Mouse (Mus musculus) thymus, postnatal 14 days (tissue): Measurements from ENCODE around the gene Bckdk.
A peak's percentile ranks its signal among the peaks of the same experiment; 100 is the strongest.
"Not testable (repeated sequence)": the region's sequence is repeated elsewhere in the genome, so short reads cannot be mapped to it uniquely, and the experiment has no call there.

Source experiments
- DNase-seq: peaks from one replicate; pipeline ENCODE4 v3.0.0; 2021

Bckdk gene

GRCm38 (mm10) chr7:127903971-127904796 lies at the start of gene Bckdk:
Gene Bckdk, plus strand, starts transcription at chr7:127904082.
- DNase-seq, result peak; percentile 77

- DNase-seq, result no peak
These were observed 45.6 kb upstream of the Bckdk start for GRCm38 (mm10) chr7:127858258-127858657.

GRCm38 (mm10) chr7:127866434-127866833 lies 37.4 kb upstream of the Bckdk start:
- no peak for DNase-seq

GRCm38 (mm10) chr7:127867641-127868040 lies 36.2 kb upstream of the Bckdk start:
- DNase-seq, result no peak

- no peak for DNase-seq
These were observed 34.6 kb upstream of the Bckdk start for GRCm38 (mm10) chr7:127869149-127869810.

GRCm38 (mm10) chr7:127870136-127870821 lies 33.6 kb upstream of the Bckdk start:
- peak; percentile 34 for DNase-seq

GRCm38 (mm10) chr7:127874812-127875626 lies 28.9 kb upstream of the Bckdk start:
- DNase-seq, result no peak

- peak; percentile 92 for DNase-seq
These were observed 28.3 kb upstream of the Bckdk start for GRCm38 (mm10) chr7:127875627-127876001.

GRCm38 (mm10) chr7:127876041-127876466 lies 27.8 kb upstream of the Bckdk start, which contains the start of gene Zfp646:
Gene Zfp646, plus strand, starts transcription at chr7:127876221.
- peak; percentile 80 for DNase-seq

GRCm38 (mm10) chr7:127876467-127877348 lies 27.2 kb upstream of the Bckdk start, which contains the start of gene Zfp668:
Gene Zfp668, minus strand, starts transcription at chr7:127876828.
- peak; percentile 88 for DNase-seq

- DNase-seq, result no peak
These were observed 24.6 kb upstream of the Bckdk start for GRCm38 (mm10) chr7:127879301-127879700.

GRCm38 (mm10) chr7:127880431-127880830 lies 23.5 kb upstream of the Bckdk start:
- no peak for DNase-seq

- no peak for DNase-seq
These were observed 17.9 kb upstream of the Bckdk start for GRCm38 (mm10) chr7:127885951-127886350.

GRCm38 (mm10) chr7:127886551-127886950 lies 17.3 kb upstream of the Bckdk start:
- DNase-seq, result no peak

GRCm38 (mm10) chr7:127887191-127887590 lies 16.7 kb upstream of the Bckdk start:
- DNase-seq, result no peak

- DNase-seq, result no peak
These were observed 16.1 kb upstream of the Bckdk start for GRCm38 (mm10) chr7:127887781-127888180.

GRCm38 (mm10) chr7:127888821-127889220 lies 15.1 kb upstream of the Bckdk start:
- no peak for DNase-seq

- no peak for DNase-seq
These were observed 13.1 kb upstream of the Bckdk start, which contains the start of gene Prss53 for GRCm38 (mm10) chr7:127890798-127891197. Gene Prss53, minus strand, starts transcription at chr7:127890970.

- DNase-seq, result no peak
These were observed 9.4 kb upstream of the Bckdk start for GRCm38 (mm10) chr7:127894480-127894879.

- DNase-seq, result peak; percentile 91
These were observed 8.4 kb upstream of the Bckdk start, which contains the start of the genes Gm21974 and Vkorc1 for GRCm38 (mm10) chr7:127895442-127895841. Gene Gm21974, minus strand, starts transcription at chr7:127895454. Gene Vkorc1, minus strand, starts transcription at chr7:127895617.

GRCm38 (mm10) chr7:127895891-127896290 lies 8.0 kb upstream of the Bckdk start:
- DNase-seq, result not testable (repeated sequence)
